Mouse (Mus musculus) T-helper 1 cell (primary cell): Measurements from ENCODE around the gene Otub1.

Source experiments
- in situ Hi-C: fragments of 300-600 bp; cut with MboI, MseI; formaldehyde crosslinking; loops from one replicate; pipeline ENCODE4 v1.15.1; 2025; ENCODE audit warnings: high pct_unique_total_duplicates

Otub1 gene

GRCm38 (mm10) chr19:7205753-7206736 is at the start of gene Otub1:
Gene Otub1, minus strand, starts transcription at chr19:7206316.
- in situ Hi-C loops = no loop called here

GRCm38 (mm10) chr19:7246021-7246420 is 39.9 kb upstream of the Otub1 start:
- in situ Hi-C loops = no loop called here

- in situ Hi-C loops = no loop called here
These were observed 34.9 kb upstream of the Otub1 start, which contains the start of gene Naa40 for GRCm38 (mm10) chr19:7240782-7241690. Gene Naa40, minus strand, starts transcription at chr19:7241183.

GRCm38 (mm10) chr19:7240291-7240690 is 34.2 kb upstream of the Otub1 start:
- in situ Hi-C loops = no loop called here

- in situ Hi-C loops = no loop called here
These were observed 33.5 kb upstream of the Otub1 start for GRCm38 (mm10) chr19:7239574-7239973.

GRCm38 (mm10) chr19:7236742-7237141 is 30.6 kb upstream of the Otub1 start:
- in situ Hi-C loops = no loop called here

GRCm38 (mm10) chr19:7236011-7236410 is 29.9 kb upstream of the Otub1 start:
- in situ Hi-C loops = no loop called here

GRCm38 (mm10) chr19:7235461-7235860 is 29.3 kb upstream of the Otub1 start:
- in situ Hi-C loops = no loop called here

GRCm38 (mm10) chr19:7234537-7235221 is 28.6 kb upstream of the Otub1 start:
- in situ Hi-C loops = no loop called here

- in situ Hi-C loops = loop anchor here (10.0 kb wide), 1 partner anchor 1688 kb away; no protein-coding TSS in a partner anchor
These were observed 20.4 kb upstream of the Otub1 start for GRCm38 (mm10) chr19:7226511-7226914.

GRCm38 (mm10) chr19:7225096-7225690 is 19.1 kb upstream of the Otub1 start:
- in situ Hi-C loops = loop anchor here (10.0 kb wide), 1 partner anchor 1690 kb away; no protein-coding TSS in a partner anchor

GRCm38 (mm10) chr19:7224253-7224652 is 18.1 kb upstream of the Otub1 start:
- in situ Hi-C loops = loop anchor here (10.0 kb wide), 1 partner anchor 1691 kb away; no protein-coding TSS in a partner anchor

GRCm38 (mm10) chr19:7223488-7223887 is 17.4 kb upstream of the Otub1 start:
- in situ Hi-C loops = loop anchor here (10.0 kb wide), 1 partner anchor 1691 kb away; no protein-coding TSS in a partner anchor

- in situ Hi-C loops = loop anchor here (10.0 kb wide), 1 partner anchor 1693 kb away; no protein-coding TSS in a partner anchor
These were observed 16.1 kb upstream of the Otub1 start for GRCm38 (mm10) chr19:7222196-7222595.

GRCm38 (mm10) chr19:7218753-7219152 is 12.6 kb upstream of the Otub1 start:
- in situ Hi-C loops = no loop called here

- in situ Hi-C loops = no loop called here
These were observed 11.8 kb upstream of the Otub1 start for GRCm38 (mm10) chr19:7217926-7218267.

GRCm38 (mm10) chr19:7217162-7217925 is 11.2 kb upstream of the Otub1 start, which contains the start of gene Cox8a:
Gene Cox8a, minus strand, starts transcription at chr19:7217616.
- in situ Hi-C loops = no loop called here

- in situ Hi-C loops = no loop called here
These were observed 8.4 kb upstream of the Otub1 start for GRCm38 (mm10) chr19:7214484-7214883.

- in situ Hi-C loops = no loop called here
These were observed 6.9 kb upstream of the Otub1 start for GRCm38 (mm10) chr19:7213010-7213409.

GRCm38 (mm10) chr19:7212216-7212615 is 6.1 kb upstream of the Otub1 start:
- in situ Hi-C loops = no loop called here
